Mouse (Mus musculus) kidney, postnatal 0 days (tissue): ENCODE results near the gene Masp1. TPM values are rescaled to one million over a fixed set of nuclear protein-coding genes. Genes with fewer than 3 reads are reported as not detected.

Experiments used
- ATAC-seq: fragments of 200-750 bp; cut with Nextera tagmentation; replicated peaks from 2 replicates; pipeline ENCODE4 v1.8.0; 2017; ENCODE audit warnings: low read depth, moderate number of reproducible peaks, moderate TSS enrichment, moderate library complexity; ENCODE audit not compliant: low FRiP score
- DNase-seq: peaks from one replicate; pipeline ENCODE4 v3.0.0-alpha.2; 2016; ENCODE audit warnings: low spot score
- H3K27ac ChIP-seq: fragments of 300-500 bp; sonication (generic); 2 replicates; pipeline ENCODE4 v1.5.1; 2014; ENCODE audit warnings: mild to moderate bottlenecking
- H3K27me3 ChIP-seq: fragments of 300-500 bp; sonication (generic); 2 replicates; pipeline ENCODE4 v1.6.1; 2014; ENCODE audit warnings: low read length, mixed read lengths; ENCODE audit not compliant: insufficient read depth
- H3K36me3 ChIP-seq: fragments of 300-500 bp; sonication (generic); 2 replicates; pipeline ENCODE4 v1.6.1; 2014; ENCODE audit warnings: low read length, mixed read lengths; ENCODE audit not compliant: insufficient read depth
- H3K4me1 ChIP-seq: fragments of 300-500 bp; sonication (generic); replicated peaks from 2 replicates; pipeline ENCODE4 v1.6.1; 2014; ENCODE audit warnings: antibody characterized with exemption, low read length, mixed read lengths; ENCODE audit not compliant: insufficient read depth
- H3K4me2 ChIP-seq: fragments of 300-500 bp; sonication (generic); 2 replicates; pipeline ENCODE4 v1.6.1; 2014; ENCODE audit warnings: mild to moderate bottlenecking, low read length, moderate library complexity, mixed read lengths
- H3K4me3 ChIP-seq: fragments of 300-500 bp; sonication (generic); replicated peaks from 2 replicates; pipeline ENCODE4 v1.5.1; 2014; ENCODE audit warnings: low read depth, low read length
- H3K9ac ChIP-seq: fragments of 300-500 bp; sonication (generic); 2 replicates; pipeline ENCODE4 v1.6.1; 2014; ENCODE audit warnings: low read depth, low read length
- H3K9me3 ChIP-seq: fragments of 300-500 bp; sonication (generic); replicated peaks from 2 replicates; pipeline ENCODE4 v1.6.1; 2016; ENCODE audit warnings: low read length, inconsistent platforms, mixed read lengths
- CTCF ChIP-seq: IDR thresholded peaks from 2 replicates; pipeline ENCODE4 v1.5.1; 2016; ENCODE audit warnings: antibody characterized with exemption, low read depth, mild to moderate bottlenecking, moderate library complexity
- WGBS: fragments of 180-500 bp; shearing (Covaris S2); extraction: QIAGEN DNeasy Blood & Tissue Kit; methylation state at CpG from one replicate; pipeline ENCODE4 v1.1.7; 2014; 5-methylcytosine and 5-hydroxymethylcytosine counted together
- polyA plus RNA-seq: library from polyadenylated mRNA; unstranded; fragments of >200 nt; fragmentation: Nextera tagmentation; extraction: Ambion mirVana; gene quantifications from 2 replicates; pipeline ENCODE4 v1.2.1, GENCODE M21; 2015

The Masp1 gene
- polyA plus RNA-seq, 1 experiment from 2014 or later = 3.3 TPM

- 80% methylated on average over 5 of the region's 5 CpGs for WGBS
- no peak for ATAC-seq
Measured at GRCm38 (mm10) chr16:23522081-23522480, 1.5 kb upstream of the Masp1 start.

DNA sequence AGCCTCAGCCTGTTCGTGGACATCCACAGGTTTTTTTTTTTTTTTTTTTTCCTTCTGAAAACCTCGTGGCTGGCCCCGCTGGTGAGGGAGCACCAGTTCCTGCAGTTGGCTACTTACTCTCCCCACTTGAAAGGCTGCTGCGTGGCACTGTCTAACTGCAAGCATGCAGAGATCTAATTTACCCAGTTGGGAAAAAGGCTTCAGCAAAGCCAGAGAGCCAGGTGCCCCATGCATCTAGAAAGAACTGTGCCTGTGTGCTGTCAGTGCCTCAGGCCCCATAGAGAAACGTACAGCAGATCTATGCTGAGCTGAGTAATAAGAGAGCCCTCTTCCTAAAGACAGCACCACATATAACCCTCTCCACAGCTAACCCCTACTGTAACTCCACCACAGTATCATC, 477 bp upstream of the Masp1 start:
- Histone ChIP-seq H3K9me3 (no peaks in the 10 kb centered on the region), H3K4me2 (no peak overlapping the region), H3K4me1 (peaks cover 6% of the 10 kb centered on the region), H3K36me3 (no peaks in the 10 kb centered on the region), H3K4me3 (no peak overlapping the region), H3K27me3 (no peaks in the 10 kb centered on the region), H3K27ac (0 out of 2 replicates have a peak overlapping the region, but pooled peaks have one; percentile 32), H3K9ac (no peak overlapping the region)
- WGBS = 32% methylated on average over 5 of the region's 5 CpGs
- TF ChIP-seq CTCF = no peak
- DNase-seq = no peak
- no peak for ATAC-seq

More at GRCm38 (mm10) chr16:23522081-23522480, 1.5 kb upstream of the Masp1 start:
- no peak overlapping the region for H3K9ac ChIP-seq
- TF ChIP-seq CTCF = no peak
- no peak for DNase-seq
- no peak overlapping the region for H3K4me3 ChIP-seq
- H3K9me3 ChIP-seq = no peaks in the 10 kb centered on the region
- peaks cover 6% of the 10 kb centered on the region for H3K4me1 ChIP-seq
- no peaks in the 10 kb centered on the region for H3K36me3 ChIP-seq
- H3K27me3 ChIP-seq = no peaks in the 10 kb centered on the region
- H3K27ac ChIP-seq = no peak overlapping the region
- H3K4me2 ChIP-seq = no peak overlapping the region

GRCm38 (mm10) chr16:23519771-23520170, 844 bp downstream of the Masp1 start:
- DNase-seq (peak; percentile 67), ATAC-seq (no peak)
- peaks cover 6% of the 10 kb centered on the region for H3K4me1 ChIP-seq
- H3K9ac ChIP-seq = no peak overlapping the region
- no peak for TF ChIP-seq CTCF
- WGBS = 4% methylated on average over 1 of the region's 1 CpGs
- H3K9me3 ChIP-seq = no peaks in the 10 kb centered on the region
- H3K36me3 ChIP-seq = no peaks in the 10 kb centered on the region
- peak overlapping the region; percentile 52 for H3K4me2 ChIP-seq
- no peaks in the 10 kb centered on the region for H3K27me3 ChIP-seq
- peak overlapping the region; percentile 23; the same call in 1 of the 2 replicates for H3K4me3 ChIP-seq
- peak overlapping the region; percentile 32; the same call in 1 of the 2 replicates for H3K27ac ChIP-seq

- H3K4me3 ChIP-seq = no peak overlapping the region
- no peaks in the 10 kb centered on the region for H3K27me3 ChIP-seq
- no peak for ATAC-seq
- H3K27ac ChIP-seq = no peak overlapping the region
- H3K9me3 ChIP-seq = no peaks in the 10 kb centered on the region
- peak; percentile 19 for DNase-seq
- WGBS = 51% methylated on average over 10 of the region's 10 CpGs
- peaks cover 6% of the 10 kb centered on the region for H3K4me1 ChIP-seq
- H3K4me2 ChIP-seq = no peak overlapping the region; the same call in 1 of the 2 replicates
- no peak overlapping the region for H3K9ac ChIP-seq
- no peak for TF ChIP-seq CTCF
- H3K36me3 ChIP-seq = no peaks in the 10 kb centered on the region
Measured at GRCm38 (mm10) chr16:23518567-23519369, 1.8 kb downstream of the Masp1 start.

- Histone ChIP-seq H3K9me3 (no peaks in the 10 kb centered on the region), H3K36me3 (no peaks in the 10 kb centered on the region), H3K9ac (no peak overlapping the region), H3K4me2 (no peak overlapping the region), H3K4me1 (peaks cover 6% of the 10 kb centered on the region), H3K27me3 (no peaks in the 10 kb centered on the region), H3K27ac (no peak overlapping the region), H3K4me3 (no peak overlapping the region)
- ATAC-seq (no peak), DNase-seq (no peak)
- no peak for TF ChIP-seq CTCF
- 58% methylated on average over 20 of the region's 20 CpGs for WGBS
Measured at GRCm38 (mm10) chr16:23517754-23518566, 2.7 kb downstream of the Masp1 start.

DNA sequence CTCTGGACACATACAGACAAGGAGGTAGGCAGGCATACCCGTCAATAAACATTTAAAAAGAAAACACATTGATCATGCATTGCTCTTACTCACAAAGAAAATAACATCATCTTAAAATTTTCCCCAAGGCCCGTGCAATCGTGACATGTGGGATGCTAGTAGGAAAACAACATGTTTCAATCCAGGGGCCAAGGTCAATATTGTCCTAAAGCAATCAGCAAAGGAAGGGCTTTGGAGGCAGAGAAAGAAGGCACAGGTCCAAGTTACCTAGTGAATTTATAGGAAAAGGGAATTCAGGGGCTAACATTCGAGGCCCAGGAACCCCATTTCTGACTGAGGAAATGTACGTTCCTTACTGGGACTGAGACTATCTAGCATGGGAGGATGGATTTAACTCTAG, 3.4 kb downstream of the Masp1 start:
- peaks cover 6% of the 10 kb centered on the region for H3K4me1 ChIP-seq
- no peak overlapping the region for H3K4me3 ChIP-seq
- ATAC-seq (no peak), DNase-seq (no peak)
- no peak overlapping the region for H3K4me2 ChIP-seq
- no peaks in the 10 kb centered on the region for H3K27me3 ChIP-seq
- 75% methylated on average over 5 of the region's 5 CpGs for WGBS
- H3K27ac ChIP-seq = no peak overlapping the region
- H3K9ac ChIP-seq = no peak overlapping the region
- no peaks in the 10 kb centered on the region for H3K9me3 ChIP-seq
- no peak for TF ChIP-seq CTCF
- no peaks in the 10 kb centered on the region for H3K36me3 ChIP-seq
